Mouse (Mus musculus): ENCODE results near the gene Olfr324. TPM values are rescaled to one million over a fixed set of nuclear protein-coding genes. Genes with fewer than 3 reads are reported as not detected.
A peak's percentile ranks its signal among the peaks of the same experiment; 100 is the strongest.

Gene Olfr324
- polyA plus RNA-seq, 1 experiment: not detected

DNA sequence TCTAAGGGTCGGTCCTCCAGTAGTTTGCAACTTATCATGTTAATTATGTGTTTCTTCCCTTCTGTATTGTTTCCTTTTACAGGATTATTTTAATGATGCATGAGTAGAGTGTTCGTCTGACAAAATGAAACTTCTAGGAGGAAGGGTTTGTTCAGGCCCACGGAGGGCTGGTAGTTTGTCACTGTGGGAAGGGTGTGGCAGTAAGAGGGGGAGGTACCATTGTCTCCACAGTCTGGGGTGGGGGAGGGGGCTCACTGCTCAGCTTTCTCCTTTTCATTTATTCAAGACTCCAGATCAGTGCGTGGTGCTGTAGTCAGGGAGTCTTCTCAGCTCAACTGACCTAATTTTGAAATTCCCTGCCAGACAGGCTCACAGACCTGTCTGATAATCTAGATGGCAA, 31.2 kb downstream of the Olfr324 start:
- TF ChIP-seq POLR2A (IDR thresholded peaks at IDR 0.05; ENCODE audit: low read depth, low read length) (no peak), CTCF (IDR thresholded peaks at IDR 0.05; ENCODE audit: borderline replicate concordance, insufficient read depth, low read length) (no peak)
- no peak overlapping the region for H3K27ac ChIP-seq (ENCODE audit: insufficient read depth, low read length)
- no peak overlapping the region for H3K4me3 ChIP-seq (ENCODE audit: insufficient read depth, low read length)
- no peaks in the 10 kb centered on the region for H3K4me1 ChIP-seq (ENCODE audit: control insufficient read depth, insufficient read depth, low read length)

DNA sequence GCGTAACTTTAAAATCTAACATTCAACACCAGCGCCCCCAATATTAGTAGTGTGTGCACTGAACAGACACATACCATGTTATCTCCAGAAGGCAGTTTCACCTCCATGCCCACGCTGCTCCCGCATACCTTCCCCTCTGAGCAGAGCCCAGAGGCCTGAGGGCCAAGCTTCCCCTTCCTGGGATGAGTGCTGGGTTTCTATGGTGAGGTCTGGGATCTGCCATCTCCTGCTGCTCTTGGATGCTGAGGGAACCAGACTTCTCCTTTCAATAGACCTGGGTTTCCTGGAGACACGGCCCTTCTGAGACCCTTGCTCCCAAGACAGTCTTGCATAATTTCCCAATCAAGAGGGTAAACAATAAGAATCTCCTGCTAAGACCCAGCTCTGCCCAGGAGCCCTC, 35.5 kb downstream of the Olfr324 start, which contains the start of gene Olfr323:
Gene Olfr323, minus strand, starts transcription at position 101 of the 400 bp plus-strand sequence.
- H3K4me1 ChIP-seq (ENCODE audit: control insufficient read depth, insufficient read depth, low read length): no peaks in the 10 kb centered on the region
- no peak within 1 kb of the TSS for H3K4me3 ChIP-seq (ENCODE audit: insufficient read depth, low read length)
- TF ChIP-seq CTCF (IDR thresholded peaks at IDR 0.05; ENCODE audit: borderline replicate concordance, insufficient read depth, low read length) (no peak), POLR2A (IDR thresholded peaks at IDR 0.05; ENCODE audit: low read depth, low read length) (no peak)
- no peak within 1 kb of the TSS for H3K27ac ChIP-seq (ENCODE audit: insufficient read depth, low read length)

DNA sequence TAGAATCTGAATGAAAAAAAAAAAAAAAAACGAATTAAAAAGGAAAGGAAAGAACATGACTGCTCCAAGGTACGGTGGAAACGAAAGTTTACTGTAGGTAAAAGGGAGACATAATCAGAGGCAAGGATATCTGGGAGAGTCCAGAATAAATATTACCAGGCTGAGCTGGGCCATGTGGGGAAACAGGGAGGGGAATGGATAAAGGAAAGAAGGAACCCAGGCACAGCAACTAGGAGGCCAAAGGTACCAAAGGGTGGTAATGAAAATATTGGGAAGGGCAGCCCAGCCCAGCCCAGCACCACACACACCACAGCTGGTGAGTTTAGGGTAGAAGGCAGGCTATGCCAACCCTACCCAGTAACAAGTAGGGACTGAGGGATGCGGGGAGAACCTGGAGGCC, 40.0 kb downstream of the Olfr324 start:
- H3K4me1 ChIP-seq (ENCODE audit: control insufficient read depth, insufficient read depth, low read length): no peaks in the 10 kb centered on the region
- no peak overlapping the region for H3K4me3 ChIP-seq (ENCODE audit: insufficient read depth, low read length)
- H3K27ac ChIP-seq (ENCODE audit: insufficient read depth, low read length): no peak overlapping the region
- TF ChIP-seq POLR2A (IDR thresholded peaks at IDR 0.05; ENCODE audit: low read depth, low read length): no peak
- TF ChIP-seq CTCF (IDR thresholded peaks at IDR 0.05; ENCODE audit: borderline replicate concordance, insufficient read depth, low read length): no peak

DNA sequence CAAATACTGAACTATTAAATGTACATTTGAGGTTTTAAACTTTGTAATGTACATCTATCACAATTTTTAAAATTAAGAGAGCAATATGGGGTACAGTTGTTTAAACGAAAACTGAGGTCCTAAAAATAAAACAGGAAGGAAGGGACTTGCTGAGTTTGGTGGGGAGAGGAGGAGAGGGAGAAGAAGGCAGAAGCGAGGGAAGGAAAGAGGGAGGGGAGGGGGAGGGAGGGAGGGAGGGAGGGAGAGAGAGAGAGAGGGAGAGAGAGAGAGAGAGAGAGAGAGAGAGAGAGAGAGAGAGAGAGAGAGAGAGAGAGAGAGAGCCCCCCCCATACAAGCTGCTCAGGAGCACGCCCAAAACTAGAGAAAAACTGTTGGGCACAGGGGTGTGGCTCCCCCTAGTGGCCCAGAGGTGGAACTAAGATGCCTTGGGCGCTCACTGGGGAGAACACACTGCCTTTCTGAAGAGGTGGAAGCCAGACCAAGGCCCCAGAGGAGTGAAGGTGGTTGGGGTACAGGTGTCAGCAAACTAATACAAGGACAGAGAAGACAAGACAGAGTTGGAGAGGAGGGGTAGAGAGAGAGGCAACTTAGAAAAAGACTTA, 41.6 kb downstream of the Olfr324 start:
- TF ChIP-seq CTCF (IDR thresholded peaks at IDR 0.05; ENCODE audit: borderline replicate concordance, insufficient read depth, low read length) (peak; percentile 47), POLR2A (IDR thresholded peaks at IDR 0.05; ENCODE audit: low read depth, low read length) (no peak)

DNA sequence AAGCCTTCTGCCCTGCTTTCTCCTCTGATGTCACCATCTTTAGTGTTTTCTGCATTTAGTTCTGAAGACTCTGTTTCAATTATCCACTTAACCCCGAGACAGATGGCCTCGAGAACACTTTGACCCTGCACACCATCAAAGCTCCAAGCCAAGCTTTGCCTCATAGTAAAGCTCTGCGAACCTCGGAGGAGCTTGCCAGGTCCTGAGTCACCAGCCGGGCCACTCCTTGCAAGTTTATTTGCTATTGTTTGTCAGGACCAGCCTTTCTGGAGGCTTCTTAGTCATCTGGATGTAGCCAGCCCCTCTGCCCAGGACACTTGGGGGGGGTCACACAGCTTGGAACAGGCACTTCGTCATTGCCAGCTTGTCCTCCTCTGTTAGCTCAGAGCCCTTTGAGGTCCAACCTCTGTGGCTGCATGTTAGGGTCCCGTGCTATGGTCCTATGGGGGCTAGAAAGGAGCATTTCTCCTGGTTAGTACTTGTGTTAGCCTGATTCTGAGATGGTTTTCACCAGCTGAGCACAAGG, 43.3 kb downstream of the Olfr324 start:
- H3K4me3 ChIP-seq (ENCODE audit: insufficient read depth, low read length): no peak overlapping the region
- no peaks in the 10 kb centered on the region for H3K4me1 ChIP-seq (ENCODE audit: control insufficient read depth, insufficient read depth, low read length)
- no peak overlapping the region for H3K27ac ChIP-seq (ENCODE audit: insufficient read depth, low read length)
- TF ChIP-seq CTCF (IDR thresholded peaks at IDR 0.05; ENCODE audit: borderline replicate concordance, insufficient read depth, low read length) (no peak), POLR2A (IDR thresholded peaks at IDR 0.05; ENCODE audit: low read depth, low read length) (no peak)

More for the DNA sequence above, 41.6 kb downstream of the Olfr324 start:
- no peak overlapping the region for H3K4me3 ChIP-seq (ENCODE audit: insufficient read depth, low read length)
- H3K27ac ChIP-seq (ENCODE audit: insufficient read depth, low read length): no peak overlapping the region
- no peaks in the 10 kb centered on the region for H3K4me1 ChIP-seq (ENCODE audit: control insufficient read depth, insufficient read depth, low read length)

DNA sequence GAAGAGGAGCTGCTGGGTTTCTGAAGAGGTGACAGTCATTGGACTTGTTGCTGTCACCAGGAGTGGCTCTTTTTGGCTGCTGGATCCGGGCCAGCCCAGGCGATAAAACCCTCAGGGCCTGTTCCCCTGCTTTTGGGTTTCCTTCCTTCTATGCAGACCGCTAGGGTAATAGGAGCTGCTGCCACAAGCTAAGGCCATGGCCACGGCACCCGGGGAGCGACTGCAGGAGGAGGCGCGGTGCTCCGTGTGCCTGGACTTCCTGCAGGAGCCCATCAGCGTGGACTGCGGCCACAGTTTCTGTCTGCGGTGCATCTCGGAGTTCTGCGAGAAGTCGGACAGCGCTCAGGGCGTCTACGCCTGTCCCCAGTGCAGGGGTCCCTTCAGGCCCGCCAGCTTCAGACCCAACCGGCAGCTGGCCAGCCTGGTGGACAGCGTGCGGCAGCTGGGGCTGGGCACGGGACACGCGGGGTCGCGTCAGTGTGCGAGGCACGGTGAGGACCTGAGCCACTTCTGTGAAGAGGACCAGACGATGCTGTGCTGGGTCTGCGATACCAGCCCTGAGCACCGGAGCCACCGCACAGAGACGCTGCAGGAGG, 45.5 kb downstream of the Olfr324 start, which contains the start of gene Trim58:
Gene Trim58, plus strand, starts transcription at position 194 of the 596 bp plus-strand sequence.
- Histone ChIP-seq H3K27ac (ENCODE audit: insufficient read depth, low read length) (no peak within 1 kb of the TSS), H3K4me1 (ENCODE audit: control insufficient read depth, insufficient read depth, low read length) (no peaks in the 10 kb centered on the region), H3K4me3 (ENCODE audit: insufficient read depth, low read length) (no peak within 1 kb of the TSS)
- TF ChIP-seq POLR2A (IDR thresholded peaks at IDR 0.05; ENCODE audit: low read depth, low read length) (no peak), CTCF (IDR thresholded peaks at IDR 0.05; ENCODE audit: borderline replicate concordance, insufficient read depth, low read length) (no peak)

DNA sequence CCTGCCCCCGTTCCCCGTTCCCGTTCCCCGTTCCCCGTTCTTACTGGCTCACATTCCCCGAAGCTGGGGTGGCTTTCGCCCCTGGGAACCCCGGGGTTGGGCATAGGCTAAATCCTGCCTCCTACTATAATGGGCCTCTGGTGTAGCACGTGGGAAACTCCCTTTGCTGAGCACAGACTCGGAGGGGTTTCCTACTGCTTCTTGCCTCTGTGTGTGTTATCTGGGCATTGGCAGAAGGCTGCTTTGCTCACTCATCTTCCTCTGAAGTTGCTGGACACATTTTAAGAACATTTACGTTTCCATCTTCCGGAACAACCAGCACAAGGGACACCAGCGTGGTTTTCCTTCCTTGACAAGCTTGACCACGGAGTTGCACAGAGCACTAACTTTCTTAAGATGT, 46.1 kb downstream of the Olfr324 start:
- no peaks in the 10 kb centered on the region for H3K4me1 ChIP-seq (ENCODE audit: control insufficient read depth, insufficient read depth, low read length)
- TF ChIP-seq CTCF (IDR thresholded peaks at IDR 0.05; ENCODE audit: borderline replicate concordance, insufficient read depth, low read length) (no peak), POLR2A (IDR thresholded peaks at IDR 0.05; ENCODE audit: low read depth, low read length) (no peak)
- no peak overlapping the region for H3K4me3 ChIP-seq (ENCODE audit: insufficient read depth, low read length)
- no peak overlapping the region for H3K27ac ChIP-seq (ENCODE audit: insufficient read depth, low read length)

DNA sequence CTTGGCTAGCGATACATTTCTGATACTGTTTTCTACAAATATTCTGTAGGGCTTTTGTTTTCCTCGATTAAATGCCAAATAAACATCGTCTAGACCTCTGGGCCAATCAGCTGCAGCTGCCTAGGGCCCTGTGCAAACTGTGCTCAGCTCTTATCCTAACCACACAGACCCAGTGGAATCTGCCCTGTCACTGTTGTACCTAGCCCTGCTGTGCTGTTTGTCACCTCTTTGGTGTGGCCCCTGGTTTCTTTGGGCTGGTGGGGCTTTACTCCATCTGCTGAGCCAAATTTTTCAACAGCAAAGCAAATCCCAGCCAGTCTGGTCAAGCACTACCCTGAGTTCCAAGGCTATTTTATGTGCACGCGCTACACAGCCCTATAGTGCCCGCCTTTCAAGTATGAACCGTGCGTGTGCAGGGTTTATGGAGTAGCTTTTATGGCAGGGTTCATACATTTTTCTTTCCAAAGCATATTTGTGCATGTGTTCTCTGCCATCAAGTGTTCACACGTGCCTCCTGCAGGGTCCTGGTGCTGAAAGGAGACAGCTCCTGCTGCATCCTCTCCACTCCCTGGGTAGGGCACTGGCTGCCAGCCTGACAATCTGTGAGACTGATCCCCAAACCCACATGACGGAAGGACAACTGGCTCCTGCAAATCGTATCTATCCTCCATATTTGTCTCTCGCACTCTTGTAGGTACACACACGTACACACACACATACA, 46.9 kb downstream of the Olfr324 start:
- Histone ChIP-seq H3K4me3 (ENCODE audit: insufficient read depth, low read length) (no peak overlapping the region), H3K27ac (ENCODE audit: insufficient read depth, low read length) (no peak overlapping the region), H3K4me1 (ENCODE audit: control insufficient read depth, insufficient read depth, low read length) (no peaks in the 10 kb centered on the region)
- no peak for TF ChIP-seq POLR2A (IDR thresholded peaks at IDR 0.05; ENCODE audit: low read depth, low read length)
- TF ChIP-seq CTCF (IDR thresholded peaks at IDR 0.05; ENCODE audit: borderline replicate concordance, insufficient read depth, low read length): no peak

DNA sequence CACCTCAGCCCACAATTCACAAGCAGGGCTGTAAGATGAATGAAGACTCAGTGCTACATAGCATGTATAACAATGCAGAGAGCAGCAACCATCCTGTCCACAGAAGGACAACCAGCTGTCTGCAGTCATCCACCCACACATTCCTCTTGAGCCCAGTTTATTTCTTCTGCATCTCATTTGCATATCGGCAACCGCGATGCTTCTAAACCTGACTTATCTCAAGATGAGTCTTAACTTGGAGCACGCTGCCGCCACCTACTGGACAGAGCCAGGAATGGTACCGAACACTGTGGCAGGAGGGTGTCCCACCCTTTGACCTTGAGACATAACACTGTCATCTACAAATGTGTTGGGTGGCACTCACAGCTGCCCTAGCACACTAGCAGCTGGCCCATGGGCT, 48.4 kb downstream of the Olfr324 start:
- Histone ChIP-seq H3K4me3 (ENCODE audit: insufficient read depth, low read length) (no peak overlapping the region), H3K4me1 (ENCODE audit: control insufficient read depth, insufficient read depth, low read length) (no peaks in the 10 kb centered on the region), H3K27ac (ENCODE audit: insufficient read depth, low read length) (no peak overlapping the region)
- TF ChIP-seq CTCF (IDR thresholded peaks at IDR 0.05; ENCODE audit: borderline replicate concordance, insufficient read depth, low read length) (peak; percentile 73; the same call in 1 of the 2 replicates), POLR2A (IDR thresholded peaks at IDR 0.05; ENCODE audit: low read depth, low read length) (no peak)

Other genes with a start within 250 kb of the Olfr324 start
- not detected in 2 replicates for gene Lypd8, start 216.1 kb upstream of the Olfr324 start, polyA plus RNA-seq (2011; ENCODE audit: insufficient read length, low read depth, missing spikeins)
- not detected in 2 replicates for gene 1810065E05Rik, start 174.0 kb upstream of the Olfr324 start, polyA plus RNA-seq (2011; ENCODE audit: insufficient read length, low read depth, missing spikeins)
- not detected in 2 replicates for gene Gm12253, start 162.6 kb upstream of the Olfr324 start, polyA plus RNA-seq (2011; ENCODE audit: insufficient read length, low read depth, missing spikeins)
- gene Lypd9, start 142.2 kb upstream of the Olfr324 start, polyA plus RNA-seq (2011; ENCODE audit: insufficient read length, low read depth, missing spikeins): not detected in 2 replicates
- not detected in 2 replicates for gene Olfr30, start 132.8 kb upstream of the Olfr324 start, polyA plus RNA-seq (2011; ENCODE audit: insufficient read length, low read depth, missing spikeins)
- gene Olfr332, start 102.6 kb upstream of the Olfr324 start, polyA plus RNA-seq (2011; ENCODE audit: insufficient read length, low read depth, missing spikeins): not detected in 2 replicates
- not detected in 2 replicates for gene Olfr331, start 92.5 kb upstream of the Olfr324 start, polyA plus RNA-seq (2011; ENCODE audit: insufficient read length, low read depth, missing spikeins)
- not detected in 2 replicates for gene Olfr330, start 60.3 kb upstream of the Olfr324 start, polyA plus RNA-seq (2011; ENCODE audit: insufficient read length, low read depth, missing spikeins)
- not detected in 2 replicates for gene Olfr329-ps, start 48.7 kb upstream of the Olfr324 start, polyA plus RNA-seq (2011; ENCODE audit: insufficient read length, low read depth, missing spikeins)
- not detected in 2 replicates for gene Olfr328, start 39.5 kb upstream of the Olfr324 start, polyA plus RNA-seq (2011; ENCODE audit: insufficient read length, low read depth, missing spikeins)
- gene Olfr224, start 24.6 kb upstream of the Olfr324 start, polyA plus RNA-seq (2011; ENCODE audit: insufficient read length, low read depth, missing spikeins): not detected in 2 replicates
- gene Olfr325, start 17.4 kb upstream of the Olfr324 start, polyA plus RNA-seq (2011; ENCODE audit: insufficient read length, low read depth, missing spikeins): not detected in 2 replicates
- not detected in 2 replicates for gene 2210407C18Rik, start 21.0 kb downstream of the Olfr324 start, polyA plus RNA-seq (2011; ENCODE audit: insufficient read length, low read depth, missing spikeins)
- gene Olfr323, start 35.4 kb downstream of the Olfr324 start, polyA plus RNA-seq (2011; ENCODE audit: insufficient read length, low read depth, missing spikeins): not detected in 2 replicates
- not detected in 2 replicates for gene Trim58, start 45.4 kb downstream of the Olfr324 start, polyA plus RNA-seq (2011; ENCODE audit: insufficient read length, low read depth, missing spikeins)
- gene Olfr322, start 63.7 kb downstream of the Olfr324 start, polyA plus RNA-seq (2011; ENCODE audit: insufficient read length, low read depth, missing spikeins): not detected in 2 replicates
- gene Olfr320, start 86.0 kb downstream of the Olfr324 start, polyA plus RNA-seq (2011; ENCODE audit: insufficient read length, low read depth, missing spikeins): not detected in 2 replicates
- not detected in 2 replicates for gene Olfr319, start 104.0 kb downstream of the Olfr324 start, polyA plus RNA-seq (2011; ENCODE audit: insufficient read length, low read depth, missing spikeins)
- gene Olfr318, start 128.9 kb downstream of the Olfr324 start, polyA plus RNA-seq (2011; ENCODE audit: insufficient read length, low read depth, missing spikeins): not detected in 2 replicates
- gene Olfr317, start 144.1 kb downstream of the Olfr324 start, polyA plus RNA-seq (2011; ENCODE audit: insufficient read length, low read depth, missing spikeins): not detected in 2 replicates
- not detected in 2 replicates for gene Olfr316, start 157.6 kb downstream of the Olfr324 start, polyA plus RNA-seq (2011; ENCODE audit: insufficient read length, low read depth, missing spikeins)
- not detected in 2 replicates for gene Olfr315, start 178.1 kb downstream of the Olfr324 start, polyA plus RNA-seq (2011; ENCODE audit: insufficient read length, low read depth, missing spikeins)
- not detected in 2 replicates for gene Olfr314, start 187.8 kb downstream of the Olfr324 start, polyA plus RNA-seq (2011; ENCODE audit: insufficient read length, low read depth, missing spikeins)
- gene Fam183b, start 206.8 kb downstream of the Olfr324 start, polyA plus RNA-seq (2011; ENCODE audit: insufficient read length, low read depth, missing spikeins): not detected in 2 replicates
- not detected in 2 replicates for gene Olfr313, start 219.9 kb downstream of the Olfr324 start, polyA plus RNA-seq (2011; ENCODE audit: insufficient read length, low read depth, missing spikeins)
- gene Olfr312, start 234.1 kb downstream of the Olfr324 start, polyA plus RNA-seq (2011; ENCODE audit: insufficient read length, low read depth, missing spikeins): not detected in 2 replicates
- not detected in 2 replicates for gene Olfr311, start 244.1 kb downstream of the Olfr324 start, polyA plus RNA-seq (2011; ENCODE audit: insufficient read length, low read depth, missing spikeins)

Data from embryonic fibroblast, embryonic 13.5 days (primary cell).